Mouse (Mus musculus) liver, adult 2 months (tissue): ENCODE results near the gene Lnpep. TPM values are rescaled to one million over a fixed set of nuclear protein-coding genes. Genes with fewer than 3 reads are reported as not detected.

Experiments
- DNase-seq: peaks from one replicate; pipeline ENCODE4 v3.0.0-alpha.2; 2011; ENCODE audit warnings: low read depth, low spot score; ENCODE audit errors: extremely low read depth
- H3K27ac ChIP-seq: fragments of 200-500 bp; replicated peaks from 2 replicates; pipeline ENCODE4 v1.5.1; 2012; ENCODE audit warnings: low read depth, mild to moderate bottlenecking, control low read depth, inconsistent platforms, low read length; ENCODE audit not compliant: insufficient read depth
- H3K27me3 ChIP-seq: fragments of 200-500 bp; 2 replicates; pipeline ENCODE4 v1.6.1; 2012; ENCODE audit warnings: mild to moderate bottlenecking, moderate library complexity, low read length, inconsistent platforms; ENCODE audit not compliant: control insufficient read depth, insufficient read depth
- H3K36me3 ChIP-seq: fragments of 200-500 bp; 2 replicates; pipeline ENCODE4 v1.6.1; 2012; ENCODE audit warnings: low read length, inconsistent platforms; ENCODE audit not compliant: control insufficient read depth, insufficient read depth
- H3K4me1 ChIP-seq: fragments of 200-500 bp; 2 replicates; pipeline ENCODE4 v1.6.1; 2011; ENCODE audit warnings: low read length; ENCODE audit not compliant: control insufficient read depth, insufficient read depth
- H3K4me3 ChIP-seq: fragments of 200-500 bp; 2 replicates; pipeline ENCODE4 v1.5.1; 2011; ENCODE audit warnings: low read depth, mild to moderate bottlenecking, control low read depth, low read length, moderate library complexity; ENCODE audit not compliant: insufficient read depth
- H3K79me2 ChIP-seq: fragments of 200-500 bp; 2 replicates; pipeline ENCODE4 v1.6.1; 2012; ENCODE audit warnings: inconsistent platforms, mild to moderate bottlenecking, low read length, moderate library complexity; ENCODE audit not compliant: control insufficient read depth, insufficient read depth
- H3K9ac ChIP-seq: fragments of 200-500 bp; 2 replicates; pipeline ENCODE4 v1.6.1; 2012; ENCODE audit warnings: low read depth, mild to moderate bottlenecking, control low read depth, inconsistent platforms, low read length
- CTCF ChIP-seq: fragments of 200-500 bp; IDR thresholded peaks from 2 replicates; pipeline ENCODE4 v1.5.1; 2011; ENCODE audit warnings: low read depth, low read length, control low read depth
- POLR2A ChIP-seq: fragments of 200-500 bp; IDR thresholded peaks from 2 replicates; pipeline ENCODE4 v1.6.1; 2011; ENCODE audit warnings: low read length, control low read depth; ENCODE audit not compliant: insufficient read depth; ENCODE audit errors: extremely low read depth
- WGBS: fragments of 180-500 bp; shearing (Covaris S2); methylation state at CpG from one replicate; pipeline ENCODE4 v1.1.7; 2018; 5-methylcytosine and 5-hydroxymethylcytosine counted together
- polyA plus RNA-seq: library from polyadenylated mRNA; depleted of rRNA; stranded (reverse); fragments of >200 nt; gene quantifications from 2 replicates; pipeline ENCODE4 v1.2.3, GENCODE M21; 2012
- total RNA-seq: library from RNA; depleted of rRNA; stranded (reverse); fragments of >200 nt; gene quantifications from 2 replicates; pipeline ENCODE4 v1.2.3, GENCODE M21; 2014

The Lnpep gene
- total and polyA plus RNA-seq, 2 experiments: 2.7 to 37.2 TPM

GRCm38 (mm10) chr17:17624421-17624956 is 361 bp downstream of the Lnpep start:
- Histone ChIP-seq H3K27ac (peak overlapping the region; percentile 99), H3K27me3 (no peaks in the 10 kb centered on the region), H3K4me1 (peaks cover 7% of the 10 kb centered on the region), H3K36me3 (no peaks in the 10 kb centered on the region), H3K79me2 (peaks cover 11% of the 10 kb centered on the region), H3K9ac (peak overlapping the region; percentile 95), H3K4me3 (peak overlapping the region; percentile 96)
- TF ChIP-seq POLR2A: peak; percentile 52
- TF ChIP-seq CTCF: no peak; the same call in 1 of the 2 replicates
- DNase-seq: peak; percentile 90
- under 1% methylated on average over 51 of the region's 51 CpGs for whole genome bisulfite sequencing

GRCm38 (mm10) chr17:17623890-17624420 is 895 bp downstream of the Lnpep start:
- Histone ChIP-seq H3K9ac (peak overlapping the region; percentile 91), H3K79me2 (peaks cover 11% of the 10 kb centered on the region), H3K27me3 (no peaks in the 10 kb centered on the region), H3K27ac (peak overlapping the region; percentile 79), H3K36me3 (no peaks in the 10 kb centered on the region), H3K4me3 (peak overlapping the region; percentile 96), H3K4me1 (peaks cover 7% of the 10 kb centered on the region)
- TF ChIP-seq CTCF: no peak
- WGBS: 1% methylated on average over 41 of the region's 42 CpGs
- DNase-seq: peak; percentile 33

- H3K36me3 ChIP-seq: no peaks in the 10 kb centered on the region
- DNase-seq: no peak
- H3K79me2 ChIP-seq: peaks cover 11% of the 10 kb centered on the region
- no peak for TF ChIP-seq CTCF
- no peak for TF ChIP-seq POLR2A
- H3K4me1 ChIP-seq: peaks cover 7% of the 10 kb centered on the region
- peak overlapping the region; percentile 79 for H3K27ac ChIP-seq
- H3K4me3 ChIP-seq: peak overlapping the region; percentile 96
- 5% methylated on average over 7 of the region's 7 CpGs for WGBS
- no peaks in the 10 kb centered on the region for H3K27me3 ChIP-seq
- peak overlapping the region; percentile 91 for H3K9ac ChIP-seq
Measured at GRCm38 (mm10) chr17:17623221-17623889, 1.5 kb downstream of the Lnpep start.

- no peak for TF ChIP-seq POLR2A
- TF ChIP-seq CTCF: no peak
- H3K79me2 ChIP-seq: peaks cover 18% of the 10 kb centered on the region
- H3K9ac ChIP-seq: no peak overlapping the region
- H3K27me3 ChIP-seq: no peaks in the 10 kb centered on the region
- WGBS: 94% methylated on average over 1 of the region's 1 CpGs
- peak; percentile 15 for DNase-seq
- peaks cover 10% of the 10 kb centered on the region for H3K4me1 ChIP-seq
- H3K27ac ChIP-seq: no peak overlapping the region
- no peaks in the 10 kb centered on the region for H3K36me3 ChIP-seq
- no peak overlapping the region for H3K4me3 ChIP-seq
Measured at GRCm38 (mm10) chr17:17622576-17622975, 2.3 kb downstream of the Lnpep start.

- whole genome bisulfite sequencing: 4% methylated on average over 3 of the region's 3 CpGs
- H3K27me3 ChIP-seq: no peaks in the 10 kb centered on the region
- TF ChIP-seq POLR2A (no peak), CTCF (no peak)
- no peak overlapping the region for H3K4me3 ChIP-seq
- no peaks in the 10 kb centered on the region for H3K36me3 ChIP-seq
- H3K9ac ChIP-seq: no peak overlapping the region
- no peak overlapping the region for H3K27ac ChIP-seq
- DNase-seq: peak; percentile 67
- H3K4me1 ChIP-seq: peaks cover 10% of the 10 kb centered on the region
- peaks cover 21% of the 10 kb centered on the region for H3K79me2 ChIP-seq
Measured at GRCm38 (mm10) chr17:17621586-17621985, 3.3 kb downstream of the Lnpep start.

- TF ChIP-seq POLR2A: no peak
- no peak for TF ChIP-seq CTCF
- WGBS: 71% methylated on average over 1 of the region's 1 CpGs
Measured at GRCm38 (mm10) chr17:17618463-17618862, 6.4 kb downstream of the Lnpep start.

More at GRCm38 (mm10) chr17:17618463-17618862, 6.4 kb downstream of the Lnpep start:
- Histone ChIP-seq H3K4me1 (peaks cover 8% of the 10 kb centered on the region), H3K27ac (no peak overlapping the region), H3K27me3 (no peaks in the 10 kb centered on the region), H3K4me3 (no peak overlapping the region), H3K79me2 (peaks cover 23% of the 10 kb centered on the region), H3K9ac (no peak overlapping the region), H3K36me3 (no peaks in the 10 kb centered on the region)
- DNase-seq: no peak
